Mouse (Mus musculus): ENCODE measurements around the gene Mid1. TPM values are rescaled to one million over a fixed set of nuclear protein-coding genes. Genes with fewer than 3 reads are reported as not detected.
"Not testable (repeated sequence)": the region's sequence is repeated elsewhere in the genome, so short reads cannot be mapped to it uniquely, and the experiment has no call there.

Mid1 gene
- total and polyA plus RNA-seq, 2 experiments = 1.7 to 2.5 TPM

GRCm38 (mm10) chrX:170009801-170010221, 324.8 kb downstream of the Mid1 start:
- H3K79me2 ChIP-seq (ENCODE audit: control insufficient read depth, insufficient read depth, low read length); H3K27ac ChIP-seq (replicated peaks; ENCODE audit: insufficient read depth, low read depth, low read length); H3K27me3 ChIP-seq (ENCODE audit: control insufficient read depth, insufficient read depth, low read length); H3K36me3 ChIP-seq (ENCODE audit: control insufficient read depth, insufficient read depth, low read length); H3K4me1 ChIP-seq (ENCODE audit: control insufficient read depth, insufficient read depth, low read length): not testable (repeated sequence)
- peak overlapping the region; percentile 88; the same call in 1 of the 2 replicates for H3K9ac ChIP-seq (ENCODE audit: low read depth, low read length)
- H3K4me3 ChIP-seq (ENCODE audit: insufficient read depth, low read depth, low read length) = peak overlapping the region; percentile 78
- peak; percentile 100 for DNase-seq (ENCODE audit: extremely low read depth, low read depth, low spot score)
- WGBS = 78% methylated on average over 25 of the region's 25 CpGs

- not testable (repeated sequence) for H3K9ac ChIP-seq (ENCODE audit: low read depth, low read length); H3K4me1 ChIP-seq (ENCODE audit: control insufficient read depth, insufficient read depth, low read length); H3K36me3 ChIP-seq (ENCODE audit: control insufficient read depth, insufficient read depth, low read length); H3K27ac ChIP-seq (replicated peaks; ENCODE audit: insufficient read depth, low read depth, low read length); DNase-seq (ENCODE audit: extremely low read depth, low read depth, low spot score); H3K79me2 ChIP-seq (ENCODE audit: control insufficient read depth, insufficient read depth, low read length); H3K27me3 ChIP-seq (ENCODE audit: control insufficient read depth, insufficient read depth, low read length); H3K4me3 ChIP-seq (ENCODE audit: insufficient read depth, low read depth, low read length)
- WGBS = 81% methylated on average over 97 of the region's 97 CpGs
Observed at GRCm38 (mm10) chrX:170010581-170011528, 325.9 kb downstream of the Mid1 start.

- WGBS = 100% methylated on average over 1 of the region's 10 CpGs
Observed at GRCm38 (mm10) chrX:170011529-170011879, 326.5 kb downstream of the Mid1 start.

GRCm38 (mm10) chrX:170013421-170013820, 328.4 kb downstream of the Mid1 start:
- H3K79me2 ChIP-seq (ENCODE audit: control insufficient read depth, insufficient read depth, low read length) = not testable (repeated sequence)
- H3K36me3 ChIP-seq (ENCODE audit: control insufficient read depth, insufficient read depth, low read length) = peaks cover 11% of the 10 kb centered on the region
- no CpG with 5 or more reads among the region's 13 CpGs for WGBS

More at GRCm38 (mm10) chrX:170011529-170011879, 326.5 kb downstream of the Mid1 start:
- not testable (repeated sequence) for DNase-seq (ENCODE audit: extremely low read depth, low read depth, low spot score); H3K9ac ChIP-seq (ENCODE audit: low read depth, low read length); H3K27me3 ChIP-seq (ENCODE audit: control insufficient read depth, insufficient read depth, low read length); H3K4me1 ChIP-seq (ENCODE audit: control insufficient read depth, insufficient read depth, low read length); H3K4me3 ChIP-seq (ENCODE audit: insufficient read depth, low read depth, low read length); H3K27ac ChIP-seq (replicated peaks; ENCODE audit: insufficient read depth, low read depth, low read length); H3K79me2 ChIP-seq (ENCODE audit: control insufficient read depth, insufficient read depth, low read length); H3K36me3 ChIP-seq (ENCODE audit: control insufficient read depth, insufficient read depth, low read length)

GRCm38 (mm10) chrX:170014038-170014437, 329.0 kb downstream of the Mid1 start:
- not testable (repeated sequence) for H3K4me1 ChIP-seq (ENCODE audit: control insufficient read depth, insufficient read depth, low read length); DNase-seq (ENCODE audit: extremely low read depth, low read depth, low spot score); H3K27ac ChIP-seq (replicated peaks; ENCODE audit: insufficient read depth, low read depth, low read length); H3K27me3 ChIP-seq (ENCODE audit: control insufficient read depth, insufficient read depth, low read length); H3K9ac ChIP-seq (ENCODE audit: low read depth, low read length); H3K79me2 ChIP-seq (ENCODE audit: control insufficient read depth, insufficient read depth, low read length); H3K4me3 ChIP-seq (ENCODE audit: insufficient read depth, low read depth, low read length)
- WGBS = 83% methylated on average over 5 of the region's 13 CpGs
- H3K36me3 ChIP-seq (ENCODE audit: control insufficient read depth, insufficient read depth, low read length) = peaks cover 14% of the 10 kb centered on the region

More at GRCm38 (mm10) chrX:170013421-170013820, 328.4 kb downstream of the Mid1 start:
- DNase-seq (ENCODE audit: extremely low read depth, low read depth, low spot score); H3K4me3 ChIP-seq (ENCODE audit: insufficient read depth, low read depth, low read length); H3K4me1 ChIP-seq (ENCODE audit: control insufficient read depth, insufficient read depth, low read length); H3K27me3 ChIP-seq (ENCODE audit: control insufficient read depth, insufficient read depth, low read length); H3K27ac ChIP-seq (replicated peaks; ENCODE audit: insufficient read depth, low read depth, low read length); H3K9ac ChIP-seq (ENCODE audit: low read depth, low read length): not testable (repeated sequence)

GRCm38 (mm10) chrX:170015883-170016282, 330.9 kb downstream of the Mid1 start:
- not testable (repeated sequence) for H3K27ac ChIP-seq (replicated peaks; ENCODE audit: insufficient read depth, low read depth, low read length); H3K79me2 ChIP-seq (ENCODE audit: control insufficient read depth, insufficient read depth, low read length); H3K4me3 ChIP-seq (ENCODE audit: insufficient read depth, low read depth, low read length); H3K27me3 ChIP-seq (ENCODE audit: control insufficient read depth, insufficient read depth, low read length); H3K4me1 ChIP-seq (ENCODE audit: control insufficient read depth, insufficient read depth, low read length); H3K9ac ChIP-seq (ENCODE audit: low read depth, low read length); DNase-seq (ENCODE audit: extremely low read depth, low read depth, low spot score)
- H3K36me3 ChIP-seq (ENCODE audit: control insufficient read depth, insufficient read depth, low read length) = peaks cover 24% of the 10 kb centered on the region
- WGBS = 93% methylated on average over 11 of the region's 12 CpGs

- not testable (repeated sequence) for H3K9ac ChIP-seq (ENCODE audit: low read depth, low read length); H3K79me2 ChIP-seq (ENCODE audit: control insufficient read depth, insufficient read depth, low read length); DNase-seq (ENCODE audit: extremely low read depth, low read depth, low spot score); H3K27ac ChIP-seq (replicated peaks; ENCODE audit: insufficient read depth, low read depth, low read length); H3K27me3 ChIP-seq (ENCODE audit: control insufficient read depth, insufficient read depth, low read length); H3K4me3 ChIP-seq (ENCODE audit: insufficient read depth, low read depth, low read length); H3K4me1 ChIP-seq (ENCODE audit: control insufficient read depth, insufficient read depth, low read length)
- whole genome bisulfite sequencing = 73% methylated on average over 27 of the region's 27 CpGs
- peaks cover 23% of the 10 kb centered on the region for H3K36me3 ChIP-seq (ENCODE audit: control insufficient read depth, insufficient read depth, low read length)
Observed at GRCm38 (mm10) chrX:170017333-170018245, 332.6 kb downstream of the Mid1 start.

GRCm38 (mm10) chrX:170018571-170019218, 333.7 kb downstream of the Mid1 start:
- not testable (repeated sequence) for H3K27ac ChIP-seq (replicated peaks; ENCODE audit: insufficient read depth, low read depth, low read length); DNase-seq (ENCODE audit: extremely low read depth, low read depth, low spot score); H3K4me3 ChIP-seq (ENCODE audit: insufficient read depth, low read depth, low read length); H3K79me2 ChIP-seq (ENCODE audit: control insufficient read depth, insufficient read depth, low read length); H3K4me1 ChIP-seq (ENCODE audit: control insufficient read depth, insufficient read depth, low read length); H3K27me3 ChIP-seq (ENCODE audit: control insufficient read depth, insufficient read depth, low read length); H3K9ac ChIP-seq (ENCODE audit: low read depth, low read length)
- H3K36me3 ChIP-seq (ENCODE audit: control insufficient read depth, insufficient read depth, low read length) = peaks cover 23% of the 10 kb centered on the region
- 82% methylated on average over 65 of the region's 66 CpGs for WGBS
